Mouse (Mus musculus) embryo, embryonic 11 days (tissue): ENCODE measurements around the gene Pkp3.

ENCODE experiments used
- DNase-seq: peaks from one replicate; pipeline ENCODE4 v3.0.0-alpha.2; 2015

Pkp3 gene

GRCm38 (mm10) chr7:141057541-141057940 is 20.5 kb upstream of the Pkp3 start:
- DNase-seq = no peak

- no peak for DNase-seq
Measured at GRCm38 (mm10) chr7:141058601-141059341, 19.2 kb upstream of the Pkp3 start.

DNA sequence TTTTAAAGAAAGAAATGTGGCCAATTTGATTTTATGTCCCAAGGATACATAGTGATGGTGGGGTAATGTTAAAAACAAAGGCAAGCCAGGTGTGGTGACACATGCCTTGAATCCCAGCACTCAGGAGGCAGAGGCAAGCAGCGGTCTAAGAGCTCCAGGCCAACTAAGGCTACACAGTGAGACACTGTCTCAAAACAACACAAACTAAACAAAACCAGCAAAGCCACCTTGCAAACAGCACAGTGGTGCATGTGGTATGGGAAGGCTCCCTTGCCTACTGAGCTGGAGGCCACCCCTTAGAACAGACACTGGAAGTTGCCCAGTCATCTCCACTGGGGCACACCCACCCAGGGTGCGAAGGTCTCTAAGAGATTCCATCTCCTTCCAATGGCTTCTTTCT is 18.1 kb upstream of the Pkp3 start:
- no peak for DNase-seq

DNA sequence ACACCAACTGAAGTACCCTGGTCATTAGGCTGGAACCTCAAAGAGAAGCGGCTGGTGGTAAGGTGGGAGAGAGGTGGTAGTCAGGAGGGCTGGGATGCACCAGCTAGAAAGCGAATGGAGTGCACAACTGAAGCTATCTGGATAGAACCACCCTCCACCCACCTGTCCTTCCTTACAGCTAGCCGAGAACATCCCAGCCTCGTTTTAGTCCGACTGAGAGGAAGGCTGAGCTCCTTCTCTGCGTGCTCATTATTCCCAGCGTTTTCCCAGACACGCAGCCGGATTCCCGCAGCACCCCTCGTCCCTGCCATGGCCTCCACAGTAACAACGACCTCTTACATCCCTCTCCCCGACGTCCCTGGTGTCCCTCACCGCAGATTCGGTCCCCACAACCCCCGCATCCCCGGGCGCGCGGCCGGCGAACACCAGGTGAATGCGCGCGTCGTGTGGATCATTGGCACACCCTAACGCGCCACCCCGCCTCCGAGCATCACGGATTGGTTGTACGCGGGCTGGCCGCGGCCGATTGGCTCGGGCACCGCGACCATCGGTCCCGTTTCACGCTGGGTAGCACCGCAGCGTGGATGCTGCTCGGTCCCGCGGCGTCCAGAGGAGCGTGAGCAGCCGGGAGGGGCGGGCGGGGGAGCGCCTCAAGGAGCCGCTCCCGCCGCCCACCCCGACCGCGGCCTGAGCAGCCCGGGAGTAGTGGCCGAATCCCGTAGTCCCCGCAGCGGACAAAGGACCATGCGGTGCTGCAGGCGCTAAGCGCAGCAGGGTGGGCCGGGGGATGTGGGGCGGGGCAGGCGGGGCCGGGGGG is 17.4 kb upstream of the Pkp3 start, which contains the start of gene B4galnt4:
Gene B4galnt4, plus strand, starts transcription at position 679 of the 817 bp plus-strand sequence.
- DNase-seq = peak; percentile 95

- peak; percentile 56 for DNase-seq
Measured at GRCm38 (mm10) chr7:141061269-141061692, 16.7 kb upstream of the Pkp3 start.

- no peak for DNase-seq
Measured at GRCm38 (mm10) chr7:141062525-141062924, 15.5 kb upstream of the Pkp3 start.

DNA sequence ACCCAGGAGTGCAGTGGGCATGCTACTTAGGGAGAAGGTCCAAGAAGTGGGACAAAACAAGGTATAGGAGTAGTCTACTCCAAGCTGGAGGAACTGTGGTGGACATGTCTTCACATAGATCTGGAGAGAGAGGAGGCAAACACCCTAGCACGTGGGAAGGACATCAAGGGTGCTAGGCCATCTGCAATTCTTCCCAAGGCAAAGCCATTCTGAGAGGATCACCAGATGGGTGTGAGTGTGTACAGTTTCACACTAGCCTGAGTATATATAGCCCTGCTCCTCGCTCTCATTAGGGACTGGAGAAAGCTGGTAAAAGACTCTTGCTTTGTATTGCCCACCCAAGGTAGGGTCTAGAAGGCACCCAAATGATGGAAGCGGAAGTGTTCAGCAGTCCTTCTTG is 14.7 kb upstream of the Pkp3 start:
- DNase-seq = no peak

- no peak for DNase-seq
Measured at GRCm38 (mm10) chr7:141064175-141064574, 13.8 kb upstream of the Pkp3 start.

- DNase-seq = no peak
Measured at GRCm38 (mm10) chr7:141064576-141064975, 13.4 kb upstream of the Pkp3 start.

GRCm38 (mm10) chr7:141068351-141068750 is 9.7 kb upstream of the Pkp3 start:
- no peak for DNase-seq

- peak; percentile 89 for DNase-seq
Measured at GRCm38 (mm10) chr7:141070058-141070862, 7.8 kb upstream of the Pkp3 start.

GRCm38 (mm10) chr7:141072017-141072745 is 5.8 kb upstream of the Pkp3 start:
- no peak for DNase-seq

DNA sequence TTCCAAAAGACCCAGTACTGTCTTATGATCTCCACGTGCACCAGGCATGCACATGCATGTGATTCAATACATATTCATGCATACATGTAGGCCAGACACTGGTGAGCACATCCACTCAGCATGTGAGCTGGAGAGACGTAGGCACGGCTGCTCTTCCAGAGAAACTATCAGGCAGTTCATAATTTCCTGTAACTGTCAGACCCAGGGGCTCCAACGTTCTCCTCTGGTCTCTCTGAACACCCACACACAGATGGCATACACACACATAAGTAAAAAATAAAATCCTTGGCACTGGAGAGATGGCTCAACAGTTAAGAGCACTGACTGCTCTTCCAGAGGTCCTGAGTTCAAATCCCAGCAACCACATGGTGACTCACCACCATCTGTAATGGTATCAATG is 4.2 kb upstream of the Pkp3 start:
- no peak for DNase-seq

- DNase-seq = no peak
Measured at GRCm38 (mm10) chr7:141078876-141079275, 858 bp downstream of the Pkp3 start.

- no peak for DNase-seq
Measured at GRCm38 (mm10) chr7:141079481-141080449, 1.7 kb downstream of the Pkp3 start.

DNA sequence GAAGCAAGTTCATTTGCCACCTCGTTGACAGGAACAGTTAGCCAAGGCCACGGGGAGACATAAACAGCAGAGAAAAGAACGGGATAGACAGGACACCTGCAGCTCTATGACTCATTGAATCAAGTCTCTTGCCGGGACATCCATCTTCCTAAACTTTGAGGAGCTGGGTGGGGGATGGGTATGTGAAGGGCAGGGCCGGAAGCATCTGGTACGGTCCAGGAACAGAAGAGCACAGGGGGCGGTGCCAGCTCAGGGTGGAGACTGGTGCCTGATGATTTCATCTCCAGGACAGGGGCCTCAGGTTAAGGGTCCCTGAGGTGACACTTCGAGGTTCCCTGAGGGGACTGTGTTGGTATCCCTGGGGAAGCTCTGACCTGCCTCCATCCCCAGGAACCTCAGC is 9.9 kb downstream of the Pkp3 start:
- DNase-seq = peak; percentile 48

DNA sequence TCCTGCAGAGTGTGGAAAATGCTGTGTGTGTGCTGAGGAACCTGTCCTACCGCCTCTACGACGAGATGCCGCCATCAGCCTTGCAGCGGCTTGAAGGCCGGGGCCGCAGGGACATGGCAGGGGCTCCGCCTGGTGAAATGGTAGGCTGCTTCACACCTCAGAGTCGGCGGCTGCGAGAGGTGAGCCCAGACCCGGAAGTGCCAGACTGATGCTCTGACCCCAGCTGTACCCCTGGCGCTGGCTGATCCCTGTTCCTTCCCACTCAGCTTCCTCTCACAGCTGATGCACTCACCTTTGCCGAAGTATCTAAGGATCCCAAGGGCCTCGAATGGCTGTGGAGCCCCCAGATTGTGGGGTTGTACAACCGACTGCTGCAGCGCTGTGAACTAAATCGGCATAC is 10.5 kb downstream of the Pkp3 start:
- DNase-seq = no peak

DNA sequence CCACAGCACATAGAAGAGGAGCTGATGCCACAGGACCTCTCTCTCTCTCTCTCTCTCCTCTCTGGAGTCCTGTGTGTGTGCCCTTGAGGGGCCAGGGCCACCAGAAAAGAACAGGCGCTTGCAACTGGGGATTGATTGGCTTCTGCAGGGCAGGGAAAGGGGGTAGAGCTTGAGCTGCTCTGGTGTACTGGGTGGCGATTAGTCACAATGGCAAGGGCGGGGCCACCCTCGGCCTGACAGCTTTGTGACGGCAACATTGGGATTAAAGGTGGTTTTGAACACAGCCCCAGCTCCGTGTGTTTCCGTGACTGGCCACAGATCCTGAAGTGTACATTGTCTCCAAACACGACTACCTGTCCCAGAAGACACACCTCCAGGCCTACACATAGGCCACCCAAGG is 12.2 kb downstream of the Pkp3 start:
- DNase-seq = no peak

DNA sequence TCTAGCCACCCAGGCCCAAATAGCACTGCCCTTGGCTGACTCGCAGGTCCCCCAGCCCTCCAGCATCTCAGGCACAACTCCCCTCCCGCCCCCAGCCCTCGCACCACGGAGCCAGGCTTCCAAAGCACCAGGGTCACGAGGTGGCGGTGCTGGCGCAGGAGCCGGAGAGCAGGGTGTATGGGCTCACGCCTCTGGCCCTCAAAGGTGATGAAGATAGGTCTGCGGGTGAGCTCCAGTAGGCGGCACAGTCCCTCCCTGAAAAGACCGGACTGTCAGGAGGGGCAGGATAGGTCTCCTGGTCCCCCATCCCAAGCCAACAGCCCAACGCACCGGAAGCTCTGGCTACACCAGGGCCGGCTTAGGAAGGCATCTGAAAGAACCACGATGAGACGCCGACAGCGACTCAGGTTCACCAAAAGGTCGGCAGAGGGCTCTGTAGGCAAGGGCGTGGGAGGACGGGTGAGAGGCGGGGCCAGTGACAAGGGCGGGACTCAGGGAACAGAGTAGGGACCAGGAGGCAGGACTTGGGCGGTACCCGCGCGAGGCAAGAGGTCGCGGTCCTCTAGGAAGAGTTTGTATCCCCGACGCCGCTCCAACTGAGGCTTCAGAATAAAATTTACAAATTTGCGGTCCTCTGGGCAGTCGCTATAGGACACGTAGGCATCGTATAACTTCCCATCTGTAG is 14.2 kb downstream of the Pkp3 start:
- peak; percentile 91 for DNase-seq

DNA sequence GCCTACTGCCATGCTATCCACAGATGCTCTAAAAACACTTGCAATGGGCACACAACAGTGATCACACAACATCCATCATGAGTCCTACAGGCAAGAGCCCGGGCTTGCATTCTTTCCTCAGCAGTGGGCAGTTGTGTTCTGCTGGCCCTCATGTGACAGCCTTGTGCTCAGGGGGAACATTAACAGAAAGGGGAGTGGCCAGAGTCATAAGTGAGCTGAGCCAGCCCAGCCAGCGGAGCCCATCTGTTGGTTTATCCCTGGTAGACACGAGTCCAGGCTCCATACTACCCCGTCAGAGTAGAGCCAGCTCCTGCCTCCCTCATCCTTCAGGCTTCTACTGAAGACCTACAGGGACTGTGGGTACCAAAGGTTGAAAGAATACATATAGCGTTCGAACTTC is 15.9 kb downstream of the Pkp3 start:
- DNase-seq = no peak
